Mouse (Mus musculus) left cerebral cortex, adult 2 months (tissue): Measurements from ENCODE around the gene Snx22. TPM values are rescaled to one million over a fixed set of nuclear protein-coding genes. Genes with fewer than 3 reads are reported as not detected.

Source experiments
- DNase-seq, 2 experiments: peaks; one replicate each; pipeline ENCODE4 v3.0.0; 2021 to 2022; ENCODE audit warnings: low spot score in 2 of 2, mixed read lengths in 1 of 2; ENCODE audit errors: extremely low spot score in 1 of 2
- H3K27ac ChIP-seq: fragments of 200-600 bp; 2 replicates; pipeline ENCODE4 v1.8.1; 2022
- H3K4me3 ChIP-seq: fragments of 200-600 bp; 2 replicates; pipeline ENCODE4 v1.8.1; 2022
- CTCF ChIP-seq: fragments of 200-600 bp; IDR thresholded peaks from 2 replicates; pipeline ENCODE4 v1.8.1; 2022; ENCODE audit warnings: antibody characterized with exemption, mild to moderate bottlenecking, moderate library complexity
- intact Hi-C: fragments of 180-260 bp; cut with DNase I; formaldehyde crosslinking; loops from one replicate; pipeline ENCODE4 v1.15.1; 2025
- total RNA-seq, 2 experiments: library from RNA; stranded (reverse); gene quantifications; 2 replicates each; pipeline ENCODE4 v1.2.3; 2021

The Snx22 gene
- total RNA-seq, 2 experiments from 2014 or later = 3.5 to 3.9 TPM

GRCm38 (mm10) chr9:66042331-66042730, 27.2 kb downstream of the Snx22 start:
- no peak for DNase-seq
- intact Hi-C loops = no loop called here
- Histone ChIP-seq H3K4me3 (no peak overlapping the region), H3K27ac (no peak overlapping the region)
- no peak for TF ChIP-seq CTCF

DNA sequence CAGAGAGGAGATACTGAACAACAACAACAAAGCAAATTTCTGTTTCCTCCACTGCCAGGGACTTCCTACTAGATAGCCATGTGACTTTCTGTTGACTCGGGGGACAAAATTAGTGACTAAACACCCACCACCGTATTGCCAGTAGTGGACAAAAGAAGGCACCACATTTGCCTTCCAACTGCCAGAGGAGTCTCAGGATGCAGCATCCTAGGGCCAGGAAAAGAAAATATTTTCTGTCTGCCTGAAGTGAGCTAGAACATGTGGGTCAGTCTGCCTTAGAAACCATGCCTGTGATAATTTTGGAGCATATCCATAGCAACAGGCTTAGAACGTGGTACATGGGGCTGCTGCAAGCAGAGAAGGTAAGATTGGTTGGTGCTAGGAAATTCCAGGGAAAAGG, 28.7 kb downstream of the Snx22 start:
- DNase-seq = no peak
- H3K4me3 ChIP-seq = no peak overlapping the region
- intact Hi-C loops = no loop called here
- TF ChIP-seq CTCF = no peak
- peak overlapping the region; percentile 58 for H3K27ac ChIP-seq

DNA sequence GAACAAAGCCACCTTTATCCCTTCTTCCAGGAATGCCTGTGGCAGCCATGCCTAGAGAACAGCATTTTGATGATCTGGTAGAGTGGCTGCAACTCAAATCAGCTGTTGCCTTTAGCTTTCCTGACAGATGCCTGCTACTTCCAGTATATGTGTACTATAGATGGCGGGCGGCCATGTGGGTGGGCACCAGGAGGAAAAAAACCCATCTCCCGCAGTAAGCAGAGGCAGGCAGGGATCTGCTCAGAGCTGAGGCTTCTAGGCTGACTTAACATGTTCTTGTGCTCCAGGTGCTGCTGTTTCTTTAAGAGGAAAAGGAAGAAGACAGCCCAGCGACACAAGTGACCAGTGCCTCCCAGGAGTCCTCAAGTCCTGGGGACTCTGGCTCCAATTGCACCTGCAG, 30.2 kb downstream of the Snx22 start:
- no peak for TF ChIP-seq CTCF
- Histone ChIP-seq H3K4me3 (no peak overlapping the region), H3K27ac (peak overlapping the region; percentile 58)
- intact Hi-C loops = no loop called here
- DNase-seq = no peak

- Histone ChIP-seq H3K4me3 (no peak overlapping the region), H3K27ac (peak overlapping the region; percentile 55; the same call in 1 of the 2 replicates)
- no peak for DNase-seq
- intact Hi-C loops = no loop called here
- TF ChIP-seq CTCF = no peak
Observed at GRCm38 (mm10) chr9:66038581-66038980, 30.9 kb downstream of the Snx22 start.

- no peak overlapping the region for H3K4me3 ChIP-seq
- peak in 1 of 2 experiments; percentile 55 for DNase-seq
- TF ChIP-seq CTCF = no peak
- H3K27ac ChIP-seq = peak overlapping the region; percentile 55; the same call in 1 of the 2 replicates
- intact Hi-C loops = no loop called here
Observed at GRCm38 (mm10) chr9:66038082-66038481, 31.4 kb downstream of the Snx22 start.

DNA sequence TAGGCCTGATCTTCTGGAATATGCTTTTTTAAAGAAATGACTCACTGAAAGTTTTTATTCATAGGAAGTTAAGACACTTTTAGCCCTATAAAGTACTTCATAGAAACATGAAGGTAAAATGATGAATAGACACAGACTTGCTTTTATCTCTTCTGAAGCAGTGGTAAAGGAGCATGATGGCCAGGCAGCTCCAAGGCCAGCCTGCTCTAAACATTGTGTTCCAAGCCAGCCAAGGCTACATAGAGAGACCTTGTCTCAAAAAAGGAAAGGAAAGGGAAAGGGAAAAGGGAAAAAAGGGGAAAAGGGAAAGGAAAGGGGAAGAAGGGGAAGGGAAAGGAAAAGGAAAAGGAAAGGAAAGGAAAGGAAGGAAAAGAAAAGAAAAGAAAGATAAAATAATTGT, 48.9 kb downstream of the Snx22 start:
- Histone ChIP-seq H3K27ac (no peak overlapping the region), H3K4me3 (no peak overlapping the region)
- no peak for DNase-seq
- no peak for TF ChIP-seq CTCF
- intact Hi-C loops = no loop called here

Other genes starting within 250 kb of the Snx22 start
- 10 to 100 TPM; 48.5 to 49.1 TPM for gene Zfp609, start 242.2 kb downstream of the Snx22 start, total RNA-seq
- not detected for gene Pclaf, start 179.5 kb downstream of the Snx22 start, total RNA-seq
- 10 to 100 TPM; 34.3 to 36.6 TPM for gene Trip4, start 160.9 kb downstream of the Snx22 start, total RNA-seq
- 10 to 100 TPM; 42.3 to 47.1 TPM for gene Csnk1g1, start 160.8 kb downstream of the Snx22 start, total RNA-seq
- gene Ppib, start 9.5 kb downstream of the Snx22 start, total RNA-seq = 100 to 1,000 TPM; 161 to 170 TPM
- gene Snx1, start 56.9 kb upstream of the Snx22 start, total RNA-seq = 10 to 100 TPM; 71.8 to 74.8 TPM
- gene Ciao2a, start 56.9 kb upstream of the Snx22 start, total RNA-seq = 10 to 100 TPM; 27.6 to 28.7 TPM
- gene Dapk2, start 88.5 kb upstream of the Snx22 start, total RNA-seq = 1 to 10 TPM; 2.6 to 2.8 TPM